Mouse (Mus musculus) heart, adult 2 months (tissue): Measurements from ENCODE around the gene Exoc3l4. TPM values are rescaled to one million over a fixed set of nuclear protein-coding genes. Genes with fewer than 3 reads are reported as not detected.

Source experiments
- DNase-seq, 2 experiments: peaks; one replicate each; pipeline ENCODE4 v3.0.0; 2021
- H3K27ac ChIP-seq: fragments of 200-600 bp; 2 replicates; pipeline ENCODE4 v1.8.1; 2022
- H3K27me3 ChIP-seq: fragments of 200-500 bp; 2 replicates; pipeline ENCODE4 v1.6.1; 2012; ENCODE audit warnings: mild to moderate bottlenecking, low read length, inconsistent platforms, mixed read lengths; ENCODE audit not compliant: control insufficient read depth, insufficient read depth
- H3K36me3 ChIP-seq: fragments of 200-500 bp; 2 replicates; pipeline ENCODE4 v1.6.1; 2012; ENCODE audit warnings: low read length, inconsistent platforms; ENCODE audit not compliant: control insufficient read depth, insufficient read depth
- H3K4me1 ChIP-seq: fragments of 200-500 bp; 2 replicates; pipeline ENCODE4 v1.6.1; 2011; ENCODE audit warnings: low read length; ENCODE audit not compliant: control insufficient read depth, insufficient read depth
- H3K4me3 ChIP-seq: fragments of 200-600 bp; 2 replicates; pipeline ENCODE4 v1.8.1; 2022
- H3K79me2 ChIP-seq: fragments of 200-500 bp; replicated peaks from 2 replicates; pipeline ENCODE4 v1.6.1; 2012; ENCODE audit warnings: mild to moderate bottlenecking, inconsistent platforms, low read length, moderate library complexity, mixed read lengths; ENCODE audit not compliant: control insufficient read depth, insufficient read depth
- H3K9ac ChIP-seq: fragments of 200-500 bp; 2 replicates; pipeline ENCODE4 v1.6.1; 2012; ENCODE audit warnings: low read depth, mild to moderate bottlenecking, control low read depth, inconsistent platforms, low read length, mixed read lengths
- CTCF ChIP-seq: fragments of 200-600 bp; IDR thresholded peaks from 2 replicates; pipeline ENCODE4 v1.8.1; 2022; ENCODE audit warnings: antibody characterized with exemption, mild to moderate bottlenecking, moderate library complexity
- EP300 ChIP-seq: fragments of 200-500 bp; IDR thresholded peaks from 2 replicates; pipeline ENCODE4 v1.6.1; 2011; ENCODE audit warnings: low read depth, low read length, control low read depth; ENCODE audit not compliant: insufficient read depth
- POLR2A ChIP-seq: fragments of 200-500 bp; IDR thresholded peaks from 2 replicates; pipeline ENCODE4 v1.6.1; 2011; ENCODE audit warnings: mild to moderate bottlenecking, low read depth, low read length, control low read depth; ENCODE audit not compliant: insufficient read depth
- WGBS: fragments of 180-500 bp; shearing (Covaris S2); methylation state at CpG from one replicate; pipeline ENCODE4 v1.1.7; 2018; 5-methylcytosine and 5-hydroxymethylcytosine counted together
- intact Hi-C: fragments of 180-260 bp; cut with DNase I; formaldehyde crosslinking; loops from one replicate; pipeline ENCODE4 v1.15.1; 2025
- polyA plus RNA-seq: library from polyadenylated mRNA; depleted of rRNA; stranded (reverse); fragments of >200 nt; gene quantifications from 2 replicates; pipeline ENCODE4 v1.2.3, GENCODE M21; 2012
- total RNA-seq, 2 experiments: library from RNA; stranded (reverse); gene quantifications; 2 replicates each; pipeline ENCODE4 v1.2.3; 2021

The Exoc3l4 gene
- total and polyA plus RNA-seq, 3 experiments, result 2.5 to 10.9 (median 2.7) TPM

- H3K27ac ChIP-seq, result peak overlapping the region; percentile 51
Measured at GRCm38 (mm10) chr12:111450359-111450758, 33.5 kb downstream of the Exoc3l4 start.

GRCm38 (mm10) chr12:111451561-111451960, 34.7 kb downstream of the Exoc3l4 start:
- H3K27ac ChIP-seq, result no peak overlapping the region
- no peaks in the 10 kb centered on the region for H3K36me3 ChIP-seq
- no peaks in the 10 kb centered on the region for H3K79me2 ChIP-seq
- no peak for TF ChIP-seq POLR2A
- WGBS, result 89% methylated on average over 7 of the region's 7 CpGs
- no peak overlapping the region for H3K9ac ChIP-seq
- intact Hi-C loops, result no loop called here
- peaks cover 30% of the 10 kb centered on the region for H3K4me1 ChIP-seq
- DNase-seq, result no peak
- H3K27me3 ChIP-seq, result no peaks in the 10 kb centered on the region
- H3K4me3 ChIP-seq, result no peak overlapping the region

More at GRCm38 (mm10) chr12:111450359-111450758, 33.5 kb downstream of the Exoc3l4 start:
- Histone ChIP-seq H3K27me3 (no peaks in the 10 kb centered on the region), H3K36me3 (no peaks in the 10 kb centered on the region), H3K9ac (no peak overlapping the region), H3K79me2 (no peaks in the 10 kb centered on the region), H3K4me3 (no peak overlapping the region), H3K4me1 (peaks cover 22% of the 10 kb centered on the region)
- WGBS, result 26% methylated on average over 6 of the region's 6 CpGs
- TF ChIP-seq CTCF, result no peak
- 0 out of 2 replicates have a peak, but pooled peaks have one; percentile 26 for TF ChIP-seq POLR2A
- TF ChIP-seq EP300, result peak; percentile 86
- peak; percentile 78 to 85 for DNase-seq
- intact Hi-C loops, result no loop called here

DNA sequence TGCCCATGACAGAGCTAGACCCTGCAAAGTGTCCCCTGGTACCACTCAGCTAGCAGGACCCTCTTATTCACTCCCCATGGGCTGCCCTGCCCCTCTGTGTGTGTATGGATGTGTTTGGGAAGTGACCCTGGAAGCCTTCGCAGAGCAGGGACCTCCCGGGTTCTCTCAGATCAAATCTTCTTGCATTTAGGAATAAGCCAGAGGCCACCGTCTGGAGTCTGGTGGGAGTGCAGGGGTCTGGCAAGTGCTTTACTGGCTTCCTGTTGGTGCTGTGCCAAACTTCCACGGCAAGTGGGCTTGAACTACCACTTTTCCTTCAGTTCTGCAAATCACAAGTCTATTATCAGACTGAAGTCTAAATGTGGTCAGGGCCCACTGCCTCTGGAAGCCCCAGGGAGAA, 37.2 kb downstream of the Exoc3l4 start:
- DNase-seq, result no peak
- intact Hi-C loops, result no loop called here
- H3K79me2 ChIP-seq, result no peaks in the 10 kb centered on the region
- no peaks in the 10 kb centered on the region for H3K27me3 ChIP-seq
- no peak overlapping the region for H3K27ac ChIP-seq
- H3K9ac ChIP-seq, result no peak overlapping the region
- H3K36me3 ChIP-seq, result no peaks in the 10 kb centered on the region
- H3K4me3 ChIP-seq, result no peak overlapping the region
- WGBS, result 46% methylated on average over 4 of the region's 4 CpGs
- TF ChIP-seq EP300 (no peak), POLR2A (no peak), CTCF (no peak)
- H3K4me1 ChIP-seq, result peaks cover 39% of the 10 kb centered on the region

DNA sequence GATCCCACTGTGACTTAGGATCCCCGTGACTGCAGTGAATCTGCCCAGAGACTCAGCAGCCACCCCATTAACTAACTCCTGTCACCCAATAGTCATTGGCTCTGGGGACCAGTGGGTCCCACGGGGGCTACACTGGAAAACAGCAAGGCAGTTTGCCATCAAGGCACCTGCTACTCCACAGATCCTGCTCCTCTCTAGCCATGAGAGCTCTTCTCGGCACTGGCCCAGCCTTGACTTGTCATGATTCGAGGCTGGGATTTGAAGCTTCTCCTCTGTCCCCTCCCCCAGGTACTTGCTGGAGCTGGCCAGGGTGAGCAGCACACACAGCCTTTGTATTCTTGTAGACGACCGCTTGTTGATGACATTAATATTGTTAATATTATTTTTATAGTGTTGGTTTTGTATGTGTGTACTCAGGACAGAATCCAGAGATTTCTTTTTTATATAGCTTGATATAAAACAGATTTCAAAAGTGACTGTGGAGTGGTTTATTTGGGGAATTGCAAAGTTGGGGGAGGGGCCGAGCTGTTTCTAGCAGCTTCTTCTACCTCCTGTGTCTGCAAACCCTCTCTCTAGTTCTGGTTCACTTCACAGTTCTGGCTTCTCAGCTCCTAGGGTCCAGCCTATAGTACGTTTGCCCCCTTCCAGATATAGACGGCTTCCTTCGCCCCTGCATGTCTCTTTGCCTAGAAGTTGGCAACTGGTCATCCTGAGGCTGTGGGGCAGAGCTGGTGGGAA, 37.9 kb downstream of the Exoc3l4 start:
- Histone ChIP-seq H3K4me1 (peaks cover 37% of the 10 kb centered on the region), H3K4me3 (no peak overlapping the region), H3K9ac (no peak overlapping the region), H3K36me3 (no peaks in the 10 kb centered on the region), H3K79me2 (no peaks in the 10 kb centered on the region), H3K27me3 (no peaks in the 10 kb centered on the region), H3K27ac (no peak overlapping the region)
- DNase-seq, result no peak
- intact Hi-C loops, result no loop called here
- WGBS, result 67% methylated on average over 10 of the region's 10 CpGs
- TF ChIP-seq CTCF (no peak), POLR2A (no peak), EP300 (no peak)

DNA sequence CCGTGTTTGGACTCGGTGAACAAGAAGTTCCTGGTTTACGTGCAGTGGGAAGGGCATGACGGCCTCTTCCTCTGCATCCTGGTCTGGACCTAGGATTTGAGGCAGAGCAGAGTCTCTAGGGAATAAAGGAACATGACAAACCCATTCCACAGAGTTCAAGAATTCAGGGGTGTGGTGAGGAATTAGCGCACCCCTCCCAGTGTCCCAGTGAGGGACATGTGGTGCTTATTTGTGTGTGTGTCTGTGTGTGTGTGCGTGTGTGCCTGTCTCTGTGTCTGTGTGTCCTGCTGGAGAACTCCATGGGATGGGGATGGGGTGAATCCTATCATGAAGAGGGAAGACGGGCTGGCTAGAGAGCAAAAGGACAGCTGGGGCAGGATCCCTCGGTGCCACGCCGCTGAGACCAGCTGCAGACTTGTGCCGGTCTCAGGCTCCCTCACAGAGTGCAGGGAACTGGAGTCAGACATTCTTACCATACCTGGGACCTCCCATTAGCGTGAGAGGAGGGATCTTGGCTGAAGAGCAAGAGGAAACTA, 38.6 kb downstream of the Exoc3l4 start:
- Histone ChIP-seq H3K4me3 (no peak overlapping the region), H3K27ac (no peak overlapping the region), H3K27me3 (no peaks in the 10 kb centered on the region), H3K9ac (no peak overlapping the region), H3K79me2 (no peaks in the 10 kb centered on the region), H3K36me3 (no peaks in the 10 kb centered on the region), H3K4me1 (peaks cover 35% of the 10 kb centered on the region)
- DNase-seq, result peak; percentile 61 to 63
- intact Hi-C loops, result no loop called here
- TF ChIP-seq POLR2A, result no peak
- no peak for TF ChIP-seq CTCF
- TF ChIP-seq EP300, result peak; percentile 87
- WGBS, result 41% methylated on average over 12 of the region's 12 CpGs

- intact Hi-C loops, result no loop called here
- DNase-seq, result no peak
- Histone ChIP-seq H3K27ac (no peak overlapping the region), H3K4me1 (peaks cover 33% of the 10 kb centered on the region), H3K36me3 (no peaks in the 10 kb centered on the region), H3K9ac (no peak overlapping the region), H3K4me3 (no peak overlapping the region), H3K27me3 (no peaks in the 10 kb centered on the region), H3K79me2 (no peaks in the 10 kb centered on the region)
- 44% methylated on average over 8 of the region's 8 CpGs for WGBS
- TF ChIP-seq POLR2A (no peak), EP300 (no peak), CTCF (no peak)
Measured at GRCm38 (mm10) chr12:111455860-111456259, 39.0 kb downstream of the Exoc3l4 start.
